Mouse (Mus musculus) cerebellum, adult (tissue): ENCODE data around the gene Vasp.
A peak's percentile ranks its signal among the peaks of the same experiment; 100 is the strongest.

Source experiments
- ATAC-seq: cut with Nextera tagmentation; 2 replicates; pipeline ENCODE4 v1.9.2; 2017; ENCODE audit warnings: mild to moderate bottlenecking, moderate library complexity, mixed read lengths; ENCODE audit not compliant: insufficient number of reproducible peaks, low FRiP score, low TSS enrichment

Gene Vasp

GRCm38 (mm10) chr7:19217492-19217891 is 54.1 kb downstream of the Vasp start:
- no peak for ATAC-seq

GRCm38 (mm10) chr7:19214940-19215339 is 56.7 kb downstream of the Vasp start:
- ATAC-seq = no peak

GRCm38 (mm10) chr7:19214369-19214768 is 57.2 kb downstream of the Vasp start:
- ATAC-seq = no peak

- no peak for ATAC-seq
Measured at GRCm38 (mm10) chr7:19213385-19213784, 58.2 kb downstream of the Vasp start.

DNA sequence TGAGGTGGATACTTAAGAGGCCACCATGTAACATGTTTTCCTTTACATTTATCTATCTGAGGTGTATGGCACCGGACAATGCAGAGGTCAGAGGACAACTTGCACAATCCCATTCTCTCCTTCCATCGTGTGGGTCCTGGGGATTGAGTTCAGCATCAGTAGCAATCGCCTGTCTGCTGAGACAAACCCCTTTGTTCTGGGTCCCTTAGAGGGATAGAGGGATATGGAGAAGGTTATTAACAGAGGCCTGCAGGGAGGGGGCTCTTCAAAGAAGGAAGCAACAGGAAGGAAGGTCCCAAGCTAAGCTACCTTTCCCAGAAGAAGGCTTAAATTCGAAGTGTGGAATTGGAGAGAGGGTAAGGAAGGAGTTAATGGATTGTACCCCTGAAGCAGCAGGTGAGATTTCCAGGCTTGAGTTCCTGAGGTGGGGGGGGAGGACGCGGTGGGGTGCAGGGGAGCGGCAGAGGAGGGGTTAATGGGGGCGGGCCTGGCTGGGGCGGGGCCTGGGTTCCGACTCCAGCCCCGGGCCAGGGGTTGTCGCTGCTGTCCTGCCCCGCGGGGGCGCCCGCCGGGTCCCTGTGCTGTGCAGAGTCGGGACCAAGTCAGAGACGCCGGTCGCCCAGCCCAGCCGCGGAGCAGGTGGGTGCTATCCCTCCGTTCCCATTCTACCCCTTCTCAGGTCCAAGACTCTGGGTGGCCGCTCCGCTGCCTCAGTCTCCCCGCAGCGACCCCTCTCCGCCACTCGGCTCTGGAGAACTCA is 59.4 kb downstream of the Vasp start, which contains the start of gene Gpr4:
Gpr4 (plus strand) TSS at position 543 of the 760 bp plus-strand sequence.
- ATAC-seq = no peak

DNA sequence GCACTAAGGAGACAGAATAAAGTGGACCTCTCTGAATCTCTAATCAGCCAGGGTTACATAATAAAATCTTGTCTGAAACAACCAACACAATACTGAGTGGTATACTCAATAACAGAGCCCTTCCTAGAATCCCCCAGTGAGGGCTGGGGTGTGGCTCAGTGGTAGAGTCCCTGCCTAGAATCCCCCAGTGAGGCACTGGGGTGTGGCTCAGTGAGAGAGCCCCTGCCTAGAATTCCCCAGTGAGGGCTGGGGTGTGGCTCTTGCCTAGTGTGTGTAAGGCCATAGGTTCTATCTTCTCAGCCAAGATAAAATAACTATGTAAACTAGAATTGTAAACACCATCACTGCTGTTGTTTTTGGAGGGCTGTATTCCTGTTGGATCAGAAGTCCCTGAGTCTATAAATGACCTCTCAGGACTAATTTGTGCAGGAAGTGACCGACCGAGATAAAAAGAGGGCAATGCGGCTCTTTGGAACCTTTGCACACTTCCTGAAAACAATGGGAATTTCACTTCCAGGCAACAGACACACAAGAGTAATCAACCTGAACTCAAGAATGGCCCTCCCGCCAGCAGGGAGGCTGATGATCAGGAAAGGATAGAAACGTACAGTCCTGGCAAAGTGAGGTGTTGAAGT is 60.5 kb downstream of the Vasp start:
- no peak for ATAC-seq

- ATAC-seq = no peak
Measured at GRCm38 (mm10) chr7:19210010-19210409, 61.6 kb downstream of the Vasp start.

DNA sequence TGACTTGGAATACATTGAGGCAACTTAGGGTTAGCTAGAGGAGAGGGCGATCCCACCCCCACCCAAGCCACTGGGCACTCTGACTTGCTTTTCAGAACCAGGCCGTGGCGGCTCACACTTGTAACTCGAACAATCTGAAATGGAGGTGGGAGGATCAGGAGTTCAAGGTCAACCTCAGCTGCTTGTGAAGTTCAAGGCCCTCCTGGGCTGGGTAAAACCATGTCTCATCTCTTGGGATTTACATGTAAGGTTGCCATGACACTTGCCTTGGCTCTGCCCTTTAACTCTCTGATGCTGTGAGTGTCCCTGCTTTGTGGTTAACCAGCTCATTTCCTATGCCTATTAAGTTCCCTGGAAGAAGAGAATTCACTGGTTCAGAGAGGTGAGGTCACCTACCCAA is 62.1 kb downstream of the Vasp start:
- no peak for ATAC-seq

DNA sequence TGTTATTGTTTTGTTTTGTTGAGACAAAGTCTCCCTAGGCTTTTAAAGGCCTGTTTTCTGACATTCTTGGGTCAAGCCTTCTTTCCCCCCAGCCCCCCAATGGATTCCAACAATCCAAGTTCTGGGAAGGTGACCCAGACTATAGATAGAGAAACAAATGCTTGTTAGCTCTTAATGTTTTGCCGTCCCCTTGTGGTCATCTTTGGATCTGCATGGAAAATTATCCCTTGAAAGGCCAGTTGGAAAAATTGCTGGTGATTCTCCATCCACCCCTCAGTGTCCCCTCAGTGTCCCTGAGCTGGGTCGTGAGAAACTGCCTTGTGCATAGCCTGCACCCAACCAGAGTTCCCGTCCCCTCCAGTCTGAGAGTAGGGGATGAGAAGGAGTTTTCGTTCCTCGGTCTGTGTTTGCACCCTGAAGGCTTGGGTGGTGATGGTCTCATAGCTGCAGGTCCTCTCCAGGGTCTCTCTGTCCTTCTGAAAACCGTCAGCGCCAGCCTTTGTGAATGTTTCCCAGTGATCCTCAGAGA is 62.6 kb downstream of the Vasp start:
- peak; percentile 15; the same call in 1 of the 2 replicates for ATAC-seq

DNA sequence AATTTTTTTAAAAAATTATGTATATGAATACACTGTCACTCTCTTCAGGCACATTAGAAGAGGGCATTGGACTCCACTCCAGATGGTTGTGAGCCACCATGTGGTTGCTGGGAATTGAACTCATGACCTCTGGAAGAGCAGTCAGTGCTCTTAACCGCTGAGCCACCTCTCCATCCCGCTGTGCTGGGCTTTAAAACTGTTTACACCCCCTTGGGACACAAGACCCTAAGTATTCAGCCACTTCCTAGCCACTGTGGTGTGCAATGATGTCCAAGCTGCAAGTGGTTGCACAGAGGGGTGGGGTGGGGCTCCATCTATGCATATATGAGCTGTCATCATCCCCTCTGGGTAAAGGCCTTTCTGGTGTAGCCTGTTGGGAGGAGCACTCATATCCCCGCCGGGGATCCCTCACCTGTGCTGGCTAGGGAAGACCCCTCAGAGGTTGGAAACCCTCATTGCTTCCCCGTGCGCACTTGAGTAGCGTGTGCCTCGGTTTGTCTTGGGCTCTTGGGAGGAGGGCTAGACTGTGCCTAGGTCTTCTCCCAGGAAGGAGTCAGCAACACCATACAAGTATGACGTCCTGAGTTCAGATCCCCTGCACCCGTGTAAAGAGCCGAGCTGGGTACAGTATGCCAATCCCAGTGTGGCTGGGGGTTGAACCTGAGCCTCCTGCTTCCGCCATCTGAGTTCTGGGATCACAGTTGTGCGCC is 63.3 kb downstream of the Vasp start:
- ATAC-seq = no peak
